Mouse (Mus musculus): ENCODE measurements around the gene Ciao2b. TPM values are rescaled to one million over a fixed set of nuclear protein-coding genes. Genes with fewer than 3 reads are reported as not detected.

The Ciao2b gene
- polyA plus RNA-seq, 2 experiments from 2014 or later, result 102 to 109 TPM

GRCm38 (mm10) chr8:104613119-104613518 lies 28.6 kb downstream of the Ciao2b start:
- ATAC-seq, result no peak

GRCm38 (mm10) chr8:104611613-104612012 lies 30.2 kb downstream of the Ciao2b start:
- no peak for ATAC-seq

GRCm38 (mm10) chr8:104610185-104610766 lies 31.5 kb downstream of the Ciao2b start:
- no peak for ATAC-seq

- no peak for ATAC-seq
Measured at GRCm38 (mm10) chr8:104609222-104609621, 32.5 kb downstream of the Ciao2b start.

- ATAC-seq, result no peak
Measured at GRCm38 (mm10) chr8:104607944-104608343, 33.8 kb downstream of the Ciao2b start.

- no peak for ATAC-seq
Measured at GRCm38 (mm10) chr8:104606329-104606728, 35.4 kb downstream of the Ciao2b start.

GRCm38 (mm10) chr8:104603245-104603593 lies 38.5 kb downstream of the Ciao2b start:
- ATAC-seq, result no peak

GRCm38 (mm10) chr8:104602468-104603244 lies 39.1 kb downstream of the Ciao2b start:
- ATAC-seq, result peak; percentile 95

GRCm38 (mm10) chr8:104601941-104602371 lies 39.8 kb downstream of the Ciao2b start:
- no peak for ATAC-seq

GRCm38 (mm10) chr8:104601386-104601785 lies 40.4 kb downstream of the Ciao2b start:
- no peak for ATAC-seq

- no peak for ATAC-seq
Measured at GRCm38 (mm10) chr8:104598496-104598895, 43.3 kb downstream of the Ciao2b start.

GRCm38 (mm10) chr8:104597656-104598055 lies 44.1 kb downstream of the Ciao2b start:
- no peak for ATAC-seq

- ATAC-seq, result no peak
Measured at GRCm38 (mm10) chr8:104595773-104596536, 45.8 kb downstream of the Ciao2b start.

GRCm38 (mm10) chr8:104594611-104595362 lies 47.0 kb downstream of the Ciao2b start:
- ATAC-seq, result no peak

GRCm38 (mm10) chr8:104593536-104594325 lies 48.0 kb downstream of the Ciao2b start:
- ATAC-seq, result no peak

GRCm38 (mm10) chr8:104592566-104592965 lies 49.2 kb downstream of the Ciao2b start:
- ATAC-seq, result no peak

- ATAC-seq, result no peak
Measured at GRCm38 (mm10) chr8:104591856-104592255, 49.9 kb downstream of the Ciao2b start.

- ATAC-seq, result peak; percentile 97
Measured at GRCm38 (mm10) chr8:104591133-104591834, 50.5 kb downstream of the Ciao2b start, which contains the start of gene Pdp2. TSS of gene Pdp2 (plus strand) at chr8:104591451.

GRCm38 (mm10) chr8:104590284-104590683 lies 51.5 kb downstream of the Ciao2b start:
- no peak for ATAC-seq

Data from activated CD4-positive, CD25-positive, alpha-beta regulatory T cell, adult 4 months (primary cell).